In the genomic region with DNA sequence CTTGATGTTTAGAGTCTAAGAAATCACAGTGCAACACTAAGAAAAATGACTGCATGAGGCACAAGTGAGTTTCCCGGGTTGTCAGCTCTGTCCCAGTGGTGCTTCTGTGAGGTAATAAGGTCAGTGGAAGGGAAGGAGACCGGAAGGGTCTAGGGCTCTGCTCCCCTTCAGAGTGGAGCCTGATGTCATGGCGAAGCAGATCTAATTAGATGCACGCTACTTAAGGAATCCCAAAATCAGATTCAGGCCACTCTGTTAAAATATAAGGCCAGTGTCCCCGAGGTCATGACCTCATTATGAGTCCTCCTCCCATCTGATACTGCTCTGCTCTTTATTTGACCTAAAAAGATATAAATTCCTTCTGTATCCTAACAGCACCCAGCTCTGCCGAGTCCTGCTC, we compare ENCODE assay signal across 20 mouse cellular contexts.
DNase-seq lines count a peak whose midpoint lies in the region; ATAC-seq and TF ChIP-seq lines count a peak whose summit lies in the region.
"Had no signal": no experiment of that assay in that cellular context is flagged by ENCODE, and none has a peak within 500 bp of the region (broad histone marks: within the 10 kb centered on the region; RNA-seq: fewer than 3 reads in every experiment).

No protein-coding gene starts in this region.

- H3K9ac ChIP-seq in lung, embryonic 14.5 days: no peak overlapping the region
- H3K9ac ChIP-seq: liver, embryonic 15.5 days; stomach, embryonic 15.5 days had no signal

- no peak overlapping the region for H3K4me2 ChIP-seq in lung, embryonic 14.5 days
- H3K4me2 ChIP-seq: liver, embryonic 15.5 days; stomach, embryonic 15.5 days had no signal

- peak; percentile 46 for DNase-seq in embryo, embryonic 10 days (ENCODE audit: low spot score)
- no peak for DNase-seq in embryo, embryonic 9.5 days (ENCODE audit: extremely low spot score)
- no peak for DNase-seq in lung, embryonic 14.5 days
- DNase-seq in lung, postnatal 14 days: no peak
- DNase-seq in embryo, embryonic 11 days: peak; percentile 42
- peak; percentile 32 for DNase-seq in retina, postnatal 1 day
- DNase-seq in Muller cell, postnatal 12 days (ENCODE audit: inconsistent ontology term): no peak
- DNase-seq: adrenal gland, postnatal 36 days; cerebellum, adult 9-10 months; kidney, adult 2 months; liver; thymus, adult 18-20 months; thymus, postnatal 36 days had no signal

- peaks cover 4% of the 10 kb centered on the region; the same call in 1 of the 2 replicates for H3K4me1 ChIP-seq in lung, embryonic 14.5 days (ENCODE audit: insufficient read depth)
- H3K4me1 ChIP-seq: liver, embryonic 15.5 days; stomach, embryonic 15.5 days had no signal

- peak overlapping the region; percentile 16; the same call in 1 of the 2 replicates for H3K27ac ChIP-seq in lung, embryonic 14.5 days (ENCODE audit: low read depth)
- H3K27ac ChIP-seq: kidney, postnatal 0 days; left cerebral cortex, adult 2 months; liver, embryonic 15.5 days; macrophage; stomach, embryonic 15.5 days had no signal

- H3K27me3 ChIP-seq in lung, embryonic 14.5 days (ENCODE audit: insufficient read depth, low read length): no peaks in the 10 kb centered on the region
- H3K27me3 ChIP-seq: liver, embryonic 15.5 days; Patski; stomach, embryonic 15.5 days had no signal

- no peaks in the 10 kb centered on the region for H3K36me3 ChIP-seq in lung, embryonic 14.5 days (ENCODE audit: insufficient read depth)
- H3K36me3 ChIP-seq: liver, embryonic 15.5 days; stomach, embryonic 15.5 days had no signal

- no peak overlapping the region for H3K4me3 ChIP-seq in lung, embryonic 14.5 days (ENCODE audit: low read depth, low read length)
- H3K4me3 ChIP-seq: left cerebral cortex, adult 2 months; liver, embryonic 15.5 days; stomach, embryonic 15.5 days had no signal

- 52% methylated on average over 6 of the region's 6 CpGs for WGBS in lung, embryonic 14.5 days

- no peak for TF ChIP-seq CTCF in lung, embryonic 14.5 days (IDR thresholded peaks at IDR 0.05; ENCODE audit: low read depth)

- no peak for ATAC-seq in lung, embryonic 14.5 days (ENCODE audit: insufficient read depth)
- ATAC-seq: inflammation-experienced regulatory T-cells, adult 6 months; Patski had no signal

- H3K9me3 ChIP-seq in lung, embryonic 14.5 days (ENCODE audit: low read depth, low read length): no peaks in the 10 kb centered on the region
- H3K9me3 ChIP-seq: liver, embryonic 15.5 days; stomach, embryonic 15.5 days had no signal

Comparison
In these comparisons a context has a peak if more than half of its experiments do, and no peak if none do; other contexts are left out.
1. DNase-seq: peak in embryo, embryonic 10 days (single experiment), embryo, embryonic 11 days (single experiment) and retina, postnatal 1 day (single experiment); none in embryo, embryonic 9.5 days (single experiment), lung, embryonic 14.5 days (single experiment), lung, postnatal 14 days (single experiment) and Muller cell, postnatal 12 days (single experiment).